Mouse (Mus musculus) testis, postnatal 10 days (tissue): ENCODE measurements around the gene Smarca2.
"Not testable (repeated sequence)": the region's sequence is repeated elsewhere in the genome, so short reads cannot be mapped to it uniquely, and the experiment has no call there.

Experiments
- DNase-seq: peaks from one replicate; pipeline ENCODE4 v3.0.0; 2021; ENCODE audit warnings: low spot score

The Smarca2 gene

DNA sequence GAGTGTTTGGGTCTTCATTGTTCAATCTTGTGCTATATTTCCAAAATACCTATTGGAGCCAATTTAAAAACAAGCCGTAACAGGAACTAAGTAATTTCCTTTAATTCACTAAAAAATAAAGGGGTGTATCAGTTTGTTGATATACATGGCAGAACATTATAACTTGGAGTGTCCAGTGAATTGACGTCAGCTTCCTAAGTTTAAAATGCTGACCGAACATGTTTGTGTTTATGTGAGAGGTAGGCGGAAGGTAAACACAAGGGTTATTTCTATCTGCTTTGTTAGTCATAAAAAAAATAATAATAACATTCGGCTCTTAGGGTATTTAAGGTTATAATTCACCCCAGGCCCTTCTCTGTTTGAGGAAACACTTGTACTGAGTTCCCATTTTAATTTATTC, 12.4 kb downstream of the Smarca2 start:
- DNase-seq: no peak

GRCm38 (mm10) chr19:26630712-26631235, 25.9 kb downstream of the Smarca2 start:
- peak; percentile 71 for DNase-seq

DNA sequence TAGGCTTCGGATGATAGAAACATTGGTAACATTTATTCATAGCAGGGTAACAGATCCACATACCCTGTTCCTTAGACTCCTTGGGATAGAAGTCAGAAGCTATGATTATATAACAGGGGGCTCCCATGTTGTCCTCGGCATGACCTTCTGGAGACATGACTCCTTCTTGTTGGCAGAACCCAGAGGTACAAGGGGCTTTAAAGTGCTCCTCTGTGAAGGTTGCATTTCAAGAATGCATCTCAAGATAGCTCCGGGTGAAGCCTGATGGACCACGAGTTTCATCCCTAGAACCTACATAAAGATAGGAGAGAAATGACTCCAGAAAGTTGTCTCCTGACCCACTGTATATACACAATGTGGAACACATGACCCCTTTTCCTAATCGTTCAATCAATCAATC, 27.4 kb downstream of the Smarca2 start:
- no peak for DNase-seq

DNA sequence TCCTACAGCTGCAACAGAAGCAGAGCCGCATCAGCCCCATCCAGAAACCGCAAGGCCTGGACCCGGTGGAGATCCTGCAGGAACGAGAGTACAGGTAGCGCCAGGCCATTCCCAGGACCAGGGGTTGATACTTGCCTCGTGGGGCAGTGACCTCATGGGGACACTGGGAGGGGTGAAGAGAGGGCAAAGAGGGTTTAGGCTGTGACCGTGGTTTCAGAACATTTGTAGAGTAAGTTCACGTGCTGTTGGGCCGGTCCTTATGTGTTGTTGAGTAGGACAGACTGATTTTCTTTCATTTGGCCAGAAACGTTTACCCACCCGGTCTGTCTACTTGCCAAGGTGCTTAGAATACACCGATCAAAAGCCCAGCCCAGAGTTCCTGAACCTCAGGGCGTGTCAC, 35.7 kb downstream of the Smarca2 start:
- DNase-seq: no peak

DNA sequence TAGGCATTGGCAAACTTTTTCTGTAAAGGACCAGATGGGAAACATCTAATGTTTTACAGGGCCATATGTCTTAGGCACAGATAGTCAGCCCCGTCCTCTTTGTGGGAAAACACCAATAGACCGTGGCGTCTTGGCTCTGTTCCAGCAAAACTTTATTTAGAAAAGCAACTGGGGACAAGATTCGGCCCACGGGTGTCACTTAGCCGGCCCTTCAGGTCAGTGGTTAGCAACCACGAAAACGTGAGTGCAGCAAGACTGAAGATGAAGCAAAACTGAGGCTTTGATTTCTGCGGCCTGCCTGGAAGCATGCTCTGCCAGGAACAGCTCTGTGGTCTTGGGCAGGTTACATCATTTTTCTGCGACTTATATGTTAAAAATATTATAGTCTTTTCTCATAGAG, 36.4 kb downstream of the Smarca2 start:
- no peak for DNase-seq

DNA sequence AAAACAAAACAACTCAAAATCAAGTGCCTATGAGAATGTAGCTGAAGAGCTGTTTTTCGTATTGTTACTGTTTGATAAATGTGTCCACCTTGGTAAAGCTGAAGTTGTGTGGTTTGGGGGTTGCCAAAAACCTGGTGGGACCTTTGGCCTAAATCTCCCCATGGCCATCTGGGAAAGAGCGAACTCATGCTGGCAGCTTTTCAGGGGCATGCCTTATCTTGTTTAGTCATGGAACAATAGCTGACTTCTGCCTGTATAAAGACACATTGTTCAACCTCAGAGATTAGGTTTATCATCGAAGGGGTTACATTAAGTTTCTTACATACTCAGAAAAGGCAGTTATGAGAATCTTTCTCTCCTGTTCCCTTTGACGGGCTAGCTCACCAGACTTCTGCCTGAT, 38.2 kb downstream of the Smarca2 start:
- peak; percentile 74 for DNase-seq

DNA sequence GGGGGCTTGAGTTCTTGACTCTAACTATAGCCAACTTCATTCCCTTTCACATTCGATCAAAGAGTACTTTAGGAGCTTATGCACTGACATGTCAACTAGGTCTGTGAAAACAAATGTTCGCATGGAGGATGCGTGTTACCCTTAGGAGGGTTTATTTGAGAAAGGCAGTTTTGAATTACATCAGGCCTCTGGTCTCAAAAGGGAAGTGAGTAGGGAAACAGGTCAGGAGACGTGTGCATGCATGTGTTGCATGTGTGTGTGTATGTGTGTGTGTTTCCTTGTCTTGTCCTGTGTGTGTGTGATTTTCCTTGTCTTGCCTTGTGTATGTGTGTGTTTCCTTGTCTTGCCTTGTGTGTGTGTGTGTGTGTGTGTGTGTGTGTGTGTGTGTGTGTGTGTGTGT, 39.1 kb downstream of the Smarca2 start:
- DNase-seq: no peak

DNA sequence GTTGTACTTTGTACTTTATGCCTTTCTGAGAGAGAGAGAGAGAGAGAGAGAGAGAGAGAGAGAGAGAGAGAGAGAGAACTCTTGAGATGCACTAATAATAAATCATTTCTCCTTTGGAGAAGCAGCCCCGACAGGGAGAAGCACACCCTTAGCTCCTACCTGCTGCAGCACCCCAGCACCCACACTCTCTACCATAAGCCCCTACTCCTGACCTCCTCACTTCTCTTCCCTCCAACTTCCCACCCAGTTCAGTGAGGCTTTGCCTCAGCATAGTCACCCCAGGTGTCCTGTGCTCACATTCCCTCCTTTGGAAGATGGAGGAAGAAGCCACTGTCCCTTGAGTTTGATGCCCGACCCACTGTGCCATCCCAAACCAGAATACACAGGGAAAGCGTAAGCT, 40.2 kb downstream of the Smarca2 start:
- no peak for DNase-seq

GRCm38 (mm10) chr19:26646128-26646527, 41.3 kb downstream of the Smarca2 start:
- no peak for DNase-seq

GRCm38 (mm10) chr19:26650585-26651273, 45.9 kb downstream of the Smarca2 start:
- no peak for DNase-seq

- DNase-seq: no peak
These were observed 53.5 kb downstream of the Smarca2 start for GRCm38 (mm10) chr19:26658324-26658723.

GRCm38 (mm10) chr19:26659976-26660375, 55.1 kb downstream of the Smarca2 start:
- DNase-seq: no peak

DNA sequence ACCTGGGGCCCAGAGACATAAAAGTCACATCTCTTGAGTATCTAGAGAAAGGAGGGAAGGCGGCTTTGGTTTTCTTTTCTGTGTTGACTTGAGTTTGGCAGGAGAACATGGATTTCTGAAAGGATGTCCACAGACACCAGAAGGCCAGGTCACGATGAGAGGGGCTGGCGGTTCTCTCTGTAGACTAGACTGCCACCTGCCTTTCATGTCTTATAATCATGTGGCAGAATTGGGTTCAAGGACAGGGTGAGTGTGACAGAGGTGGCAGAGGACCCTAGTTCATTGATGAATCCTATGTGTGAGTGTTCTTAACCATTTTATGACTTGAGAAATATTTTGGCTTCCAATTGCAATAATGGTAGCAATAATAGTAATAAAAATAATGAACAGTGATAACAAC, 56.3 kb downstream of the Smarca2 start:
- DNase-seq: no peak

DNA sequence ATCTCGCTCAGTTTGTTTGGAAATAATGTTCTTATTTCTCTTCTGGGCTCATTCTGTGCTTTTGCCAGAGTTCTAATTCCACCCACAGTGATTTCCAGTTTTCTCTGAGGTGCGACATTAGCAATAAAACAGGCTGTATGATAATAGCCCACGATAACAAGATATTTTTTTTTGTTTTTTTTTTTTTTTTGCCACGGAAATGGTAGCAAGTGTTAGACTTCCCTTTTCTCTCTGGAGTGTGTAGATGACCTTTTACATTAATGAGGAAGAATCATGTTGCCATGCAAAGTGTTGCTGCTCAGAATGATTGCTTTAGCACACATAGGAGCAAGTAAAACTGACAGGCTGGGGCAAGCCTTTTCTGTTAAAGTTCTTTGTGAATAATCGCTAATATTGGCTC, 61.5 kb downstream of the Smarca2 start:
- DNase-seq: no peak

DNA sequence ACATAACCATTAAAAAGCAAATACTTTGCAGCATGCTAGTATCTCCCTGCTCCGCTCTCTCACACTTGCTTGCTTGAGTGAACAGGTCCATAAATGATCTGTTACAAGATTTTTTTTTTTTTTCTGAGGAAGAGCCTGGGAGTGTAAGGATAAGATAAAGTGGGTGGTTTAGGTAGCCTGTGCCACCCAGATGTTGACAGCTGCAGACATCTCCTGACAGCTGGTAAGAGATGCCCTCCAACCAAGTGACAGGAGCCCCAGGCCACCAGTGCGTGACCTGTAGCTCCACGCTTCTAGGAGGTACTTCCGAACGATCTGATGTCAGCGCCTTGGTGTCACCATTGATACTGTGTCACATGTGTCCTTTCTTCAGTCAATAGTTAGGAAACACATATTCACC, 65.2 kb downstream of the Smarca2 start:
- DNase-seq: no peak

GRCm38 (mm10) chr19:26671413-26671812, 66.6 kb downstream of the Smarca2 start:
- not testable (repeated sequence) for DNase-seq

- no peak for DNase-seq
These were observed 71.1 kb downstream of the Smarca2 start for GRCm38 (mm10) chr19:26675917-26676316.

- DNase-seq: no peak
These were observed 73.7 kb downstream of the Smarca2 start for GRCm38 (mm10) chr19:26678543-26678942.

DNA sequence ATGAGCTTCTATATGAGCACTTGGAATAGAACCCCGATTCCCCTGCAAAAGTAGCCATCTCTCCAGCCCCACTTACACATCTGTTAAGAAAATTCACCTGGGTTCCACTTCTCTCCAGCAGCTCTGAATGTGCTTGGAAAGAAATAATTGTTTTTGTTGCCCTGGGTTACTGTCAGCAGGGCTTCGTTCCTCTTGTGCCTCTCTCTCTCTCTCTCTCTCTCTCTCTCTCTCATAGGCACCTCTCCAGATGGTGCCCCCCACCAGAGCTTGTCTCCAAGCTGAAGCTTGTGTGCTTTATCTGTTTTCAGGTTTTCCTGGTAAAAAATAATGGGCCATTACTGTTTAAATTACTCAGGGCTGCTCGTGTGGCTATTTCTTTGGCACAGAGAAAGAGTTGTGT, 74.8 kb downstream of the Smarca2 start:
- DNase-seq: no peak

- DNase-seq: no peak
These were observed 76.7 kb downstream of the Smarca2 start for GRCm38 (mm10) chr19:26681549-26681948.

- no peak for DNase-seq
These were observed 77.3 kb downstream of the Smarca2 start for GRCm38 (mm10) chr19:26682130-26682529.

DNA sequence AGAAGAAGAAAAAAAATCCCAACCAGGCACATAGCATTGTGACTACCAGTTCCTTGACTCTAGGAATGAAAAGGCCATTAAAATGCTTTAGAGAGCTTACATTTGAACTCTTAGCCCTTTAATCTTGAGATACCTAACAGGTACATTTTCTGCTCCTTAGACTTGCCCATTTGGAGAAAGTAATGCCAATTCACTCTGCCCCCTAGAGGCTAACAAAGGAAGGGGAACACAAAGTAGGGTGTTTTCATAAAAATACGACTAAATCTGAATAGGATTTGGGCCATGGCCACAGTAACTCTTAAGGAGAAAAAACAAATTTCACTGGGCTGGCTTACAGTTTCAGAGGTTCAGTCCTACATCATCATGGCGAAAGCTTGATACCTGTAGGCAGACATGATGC, 77.9 kb downstream of the Smarca2 start:
- DNase-seq: no peak

DNA sequence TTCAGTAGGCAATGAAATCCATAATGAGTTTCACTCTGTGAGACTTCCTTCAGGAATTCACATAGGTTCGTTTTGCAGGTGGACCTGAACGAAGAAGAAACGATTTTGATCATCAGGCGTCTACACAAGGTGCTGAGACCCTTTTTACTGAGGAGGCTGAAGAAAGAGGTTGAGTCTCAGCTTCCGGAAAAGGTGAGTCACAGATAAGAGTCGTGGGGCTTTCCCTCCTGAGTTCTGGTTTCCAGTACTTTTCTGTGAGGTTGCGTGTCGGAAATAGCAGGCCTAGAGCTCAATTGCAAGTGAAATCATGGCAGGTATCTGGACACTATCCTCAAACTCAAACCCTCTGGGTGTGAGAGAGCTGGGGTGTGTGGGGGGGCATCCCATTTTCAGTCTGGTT, 78.9 kb downstream of the Smarca2 start:
- DNase-seq: no peak

- DNase-seq: no peak
These were observed 85.7 kb downstream of the Smarca2 start for GRCm38 (mm10) chr19:26690516-26690915.
